Mouse (Mus musculus): ENCODE results near the gene Txn2. TPM values are rescaled to one million over a fixed set of nuclear protein-coding genes. Genes with fewer than 3 reads are reported as not detected.
A peak's percentile ranks its signal among the peaks of the same experiment; 100 is the strongest.

The Txn2 gene
- polyA plus RNA-seq, 1 experiment from 2014 or later, result 213 TPM

DNA sequence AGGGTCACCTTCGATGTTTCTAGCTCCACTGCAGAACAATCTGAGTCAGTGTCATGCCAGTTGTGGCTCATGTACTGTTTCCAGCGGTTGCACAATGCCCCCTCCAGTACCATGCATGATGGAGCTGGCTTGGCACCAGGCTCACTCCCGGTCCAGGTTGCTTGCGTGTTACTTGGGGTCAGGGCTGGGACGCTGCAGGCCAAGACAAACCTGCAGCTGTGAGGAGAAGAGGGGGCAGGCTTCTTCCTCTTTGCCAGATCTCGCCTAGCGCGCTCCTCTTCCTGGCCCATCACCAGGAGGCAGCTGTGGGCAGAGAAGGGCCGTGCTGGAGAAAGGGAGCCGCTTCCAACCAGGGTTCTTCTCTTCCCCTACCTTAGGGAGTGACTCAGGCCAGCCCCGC, 5.5 kb upstream of the Txn2 start:
- DNase-seq (ENCODE audit: low spot score), result no peak

DNA sequence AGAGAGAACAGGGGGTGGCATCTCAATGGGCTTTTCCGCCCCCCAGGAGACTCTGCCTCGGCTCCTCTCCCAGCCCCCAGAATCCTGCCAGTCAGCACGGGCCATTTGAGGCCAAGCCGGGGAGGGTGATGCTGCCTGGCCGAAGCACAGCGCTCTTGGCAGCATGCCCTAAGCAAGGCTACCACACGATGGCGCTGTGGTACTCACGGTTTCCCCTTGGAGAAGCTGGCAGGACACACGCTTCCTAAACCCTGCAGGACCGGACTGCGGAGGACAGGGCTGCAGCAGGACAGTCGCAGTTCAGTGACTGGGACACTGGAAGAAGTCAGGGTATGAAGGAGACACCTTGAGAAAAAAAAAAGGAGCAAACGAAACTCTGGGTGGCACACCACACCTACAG, 5.0 kb upstream of the Txn2 start:
- peak; percentile 88 for DNase-seq (ENCODE audit: low spot score)

DNA sequence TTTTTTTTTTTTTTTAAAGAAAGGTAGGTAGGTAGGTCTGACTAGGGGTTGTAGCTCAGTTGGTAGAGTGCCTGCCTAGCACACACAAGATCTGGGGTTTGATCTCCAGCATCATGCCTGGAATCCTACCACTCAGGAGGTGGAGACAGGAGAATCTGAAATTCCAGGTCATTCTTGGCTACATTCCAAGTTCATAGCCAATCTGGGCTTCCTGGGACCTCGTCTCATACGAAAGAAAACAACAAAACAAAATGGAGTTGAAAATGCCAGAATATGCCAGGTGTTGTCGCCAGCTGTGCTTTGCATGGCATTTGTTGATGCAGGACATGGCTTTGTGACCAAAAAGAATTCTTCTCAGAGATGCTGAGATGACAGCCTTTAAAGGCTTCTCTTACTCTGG, 4.4 kb upstream of the Txn2 start:
- no peak for DNase-seq (ENCODE audit: low spot score)

DNA sequence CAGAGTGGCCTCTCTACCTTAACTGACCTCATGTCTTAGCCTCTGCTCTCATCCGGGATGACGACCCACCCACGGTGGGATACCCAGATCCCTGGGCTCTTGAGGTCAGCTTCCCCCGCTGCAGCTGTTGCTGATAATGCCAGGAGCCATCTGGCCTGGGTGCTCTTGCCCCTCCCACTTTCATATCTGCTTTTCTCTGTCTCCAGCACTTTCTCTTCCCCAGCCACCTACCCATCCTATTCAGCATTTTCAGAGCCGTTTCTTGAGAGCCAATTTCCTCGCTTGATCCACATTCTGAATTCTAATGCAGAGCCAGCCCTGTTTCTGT, 2.8 kb upstream of the Txn2 start:
- no peak for DNase-seq (ENCODE audit: low spot score)

DNA sequence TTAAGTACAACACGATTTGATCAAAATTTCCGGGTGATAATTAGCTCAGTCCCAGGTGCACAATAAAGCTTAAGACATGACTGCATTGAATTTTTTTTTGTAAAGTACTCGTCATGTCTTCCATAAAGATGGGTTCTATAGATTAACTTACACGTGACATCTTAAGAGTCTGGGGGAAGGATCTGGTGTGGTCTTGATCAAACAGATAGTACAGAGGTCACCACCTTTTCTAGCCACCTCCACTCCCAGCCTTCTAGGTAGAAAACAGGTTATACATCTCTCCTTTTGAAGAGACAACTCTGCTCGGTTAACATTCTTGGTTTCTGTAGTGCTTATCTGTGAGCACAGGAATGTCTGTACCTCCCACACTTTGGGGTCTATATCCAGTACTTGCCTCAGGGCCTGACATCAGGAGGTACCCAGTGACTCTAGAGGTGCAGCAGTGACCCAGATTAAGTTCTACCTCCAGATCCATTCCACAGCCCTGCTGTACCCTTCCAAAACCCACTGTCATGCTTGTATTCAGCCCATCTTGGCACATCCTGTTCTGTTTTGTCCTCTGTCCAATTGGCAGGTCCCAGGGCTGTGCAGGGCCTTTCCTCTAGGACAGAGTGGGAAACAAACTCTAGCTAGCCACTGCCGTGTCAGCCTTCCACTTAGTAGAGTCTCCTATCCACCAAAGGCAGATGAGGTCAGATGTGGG, 2.3 kb upstream of the Txn2 start:
- no peak for DNase-seq (ENCODE audit: low spot score)

DNA sequence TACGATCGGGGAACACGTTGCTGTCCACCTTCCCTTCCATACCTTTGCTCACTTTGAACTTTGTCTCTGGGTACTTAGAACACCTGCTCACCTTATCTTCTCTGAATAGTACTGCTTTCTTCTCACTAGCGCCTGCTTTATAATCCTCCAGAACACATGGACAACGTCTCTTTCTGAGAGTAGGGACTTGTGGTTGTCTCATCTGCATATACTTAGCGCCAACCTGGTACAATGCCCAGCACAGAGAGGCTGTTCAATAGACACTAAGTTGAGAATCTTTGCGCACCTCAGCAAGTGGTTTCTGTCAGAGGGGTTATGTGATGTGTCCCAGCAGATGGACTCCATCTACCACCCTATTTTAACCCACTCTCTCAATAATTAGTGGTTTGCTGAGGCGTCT, 998 bp upstream of the Txn2 start:
- no peak for DNase-seq (ENCODE audit: low spot score)

DNA sequence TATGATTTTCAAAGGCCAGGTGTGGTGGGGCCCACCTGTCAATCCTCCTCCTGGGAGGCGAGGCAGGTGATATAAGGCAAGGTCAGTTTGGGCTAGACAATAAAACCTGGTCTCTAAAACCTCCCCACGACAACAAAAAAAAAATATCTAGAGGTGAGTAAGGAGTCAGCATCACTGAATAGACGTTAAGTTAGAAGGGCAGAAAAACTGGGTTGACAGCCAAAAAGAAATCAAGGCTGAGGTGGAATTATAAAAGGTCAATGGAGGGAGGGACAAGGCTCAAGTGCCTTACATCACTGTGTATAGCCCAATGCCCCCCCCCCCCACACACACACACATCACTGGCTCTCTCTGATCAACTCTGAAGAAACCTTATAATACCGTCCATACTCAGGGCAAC, 715 bp downstream of the Txn2 start:
- DNase-seq (ENCODE audit: low spot score), result no peak

DNA sequence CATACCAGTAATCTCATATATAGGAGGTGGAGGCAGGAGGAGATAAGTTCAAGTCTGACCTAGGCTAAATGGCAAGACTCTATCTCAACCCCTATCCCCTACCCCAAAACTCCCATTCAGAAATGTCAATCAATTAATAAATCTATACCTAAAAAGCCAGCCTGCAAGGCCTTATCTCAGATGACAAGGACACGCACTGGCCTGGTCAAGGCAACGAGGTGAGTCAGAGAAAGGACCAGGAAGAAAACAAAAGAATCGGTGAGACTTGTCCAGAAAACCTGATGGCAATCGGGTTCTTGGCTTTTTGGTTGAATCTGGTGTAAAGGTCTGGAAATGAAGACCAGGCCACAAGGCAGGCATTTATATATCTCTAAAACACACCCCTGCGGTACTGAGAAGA, 1.9 kb downstream of the Txn2 start:
- no peak for DNase-seq (ENCODE audit: low spot score)

DNA sequence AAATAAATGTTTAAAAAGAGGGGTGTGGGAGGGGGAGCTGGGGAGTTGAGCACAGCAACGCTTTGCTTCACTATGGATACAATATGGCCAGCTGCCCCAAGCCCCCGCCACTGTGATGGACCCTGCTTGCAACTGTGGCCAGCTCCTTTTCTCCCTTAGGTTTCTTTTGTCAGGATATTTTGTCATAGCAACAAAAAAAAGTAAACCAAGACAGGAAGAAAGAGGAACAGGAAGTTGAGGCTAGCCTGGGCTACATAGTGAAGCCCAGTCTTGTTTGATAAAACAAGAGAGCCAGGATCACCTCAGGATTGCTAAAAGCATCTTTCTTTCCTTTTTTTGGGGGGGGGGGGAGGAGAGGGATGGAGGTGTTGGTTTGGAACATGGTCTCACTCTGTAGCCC, 3.6 kb downstream of the Txn2 start:
- no peak for DNase-seq (ENCODE audit: low spot score)

DNA sequence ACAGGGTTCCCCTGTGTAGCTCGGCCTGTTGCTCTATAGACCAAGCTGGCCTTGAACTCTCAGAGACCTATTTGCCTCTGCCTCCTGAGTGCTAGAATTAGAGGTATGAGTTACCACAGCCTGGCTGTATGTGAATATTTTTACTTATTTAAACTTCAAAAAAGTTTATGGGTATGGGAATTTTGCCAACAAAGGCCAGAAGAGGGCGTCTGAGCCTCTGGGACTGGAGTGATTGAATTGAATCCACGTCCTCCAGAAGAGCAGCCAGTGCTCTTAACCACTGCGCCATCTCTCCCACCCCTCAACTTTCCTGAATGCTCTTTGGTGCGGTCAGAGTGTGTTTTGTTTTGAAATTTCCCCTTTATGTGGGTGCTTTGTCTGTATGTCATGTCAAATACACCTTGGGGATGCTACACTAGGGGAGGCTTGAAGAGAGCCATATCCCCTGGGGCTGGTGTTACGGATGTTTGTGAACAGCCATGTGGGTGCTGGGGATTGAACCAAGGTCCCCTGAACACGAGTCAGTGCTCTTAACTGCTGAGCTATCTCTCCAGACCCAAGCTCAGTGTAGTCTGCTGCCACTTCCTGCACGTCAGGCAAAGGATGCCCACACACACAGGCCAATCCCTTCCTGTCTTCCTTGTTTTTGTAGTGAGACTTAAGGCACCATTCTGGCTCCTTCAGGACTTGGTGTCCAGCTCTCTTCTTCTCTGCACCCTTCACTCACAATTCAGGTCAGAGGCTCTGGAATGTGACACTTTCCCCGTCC, 5.4 kb downstream of the Txn2 start:
- no peak for DNase-seq (ENCODE audit: low spot score)

DNA sequence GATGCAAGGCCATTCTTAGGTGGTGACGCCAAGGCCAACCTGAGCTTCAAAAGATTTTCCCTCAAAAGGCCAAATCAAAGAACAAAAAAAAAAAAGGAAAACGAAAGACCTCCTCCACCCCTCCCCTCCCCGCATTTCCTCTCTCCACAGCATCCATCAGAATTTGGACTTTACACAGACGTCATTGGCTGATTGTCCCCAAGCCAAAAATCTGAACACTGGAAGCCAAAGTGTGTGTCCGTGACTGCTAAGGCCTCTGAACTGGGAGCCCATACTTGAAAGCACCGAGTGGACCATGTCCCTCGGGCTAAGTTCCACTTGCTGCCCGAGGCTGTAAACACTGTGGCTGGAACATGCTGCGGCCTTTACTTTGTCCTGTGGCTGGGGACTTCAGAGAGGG, 6.1 kb downstream of the Txn2 start:
- DNase-seq (ENCODE audit: low spot score), result no peak

DNA sequence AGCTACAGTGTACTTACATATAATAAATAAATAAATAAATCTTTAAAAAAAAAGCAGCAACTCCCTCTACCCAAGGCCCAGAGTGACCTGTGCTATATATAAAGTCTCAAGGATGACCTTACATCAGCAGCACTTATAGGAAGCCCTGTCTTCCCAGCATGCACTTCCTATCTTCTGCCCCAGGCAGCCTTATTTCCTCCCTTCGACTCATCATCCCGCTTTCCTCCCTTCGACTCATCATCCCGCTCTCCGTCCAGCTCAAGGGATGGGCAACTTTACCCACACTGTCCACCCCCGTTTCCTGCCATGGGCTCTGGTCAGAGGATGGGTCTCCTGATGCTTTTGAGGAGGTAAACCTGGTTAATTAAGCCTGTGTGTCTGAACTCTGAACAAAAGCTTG, 7.2 kb downstream of the Txn2 start:
- no peak for DNase-seq (ENCODE audit: low spot score)

DNA sequence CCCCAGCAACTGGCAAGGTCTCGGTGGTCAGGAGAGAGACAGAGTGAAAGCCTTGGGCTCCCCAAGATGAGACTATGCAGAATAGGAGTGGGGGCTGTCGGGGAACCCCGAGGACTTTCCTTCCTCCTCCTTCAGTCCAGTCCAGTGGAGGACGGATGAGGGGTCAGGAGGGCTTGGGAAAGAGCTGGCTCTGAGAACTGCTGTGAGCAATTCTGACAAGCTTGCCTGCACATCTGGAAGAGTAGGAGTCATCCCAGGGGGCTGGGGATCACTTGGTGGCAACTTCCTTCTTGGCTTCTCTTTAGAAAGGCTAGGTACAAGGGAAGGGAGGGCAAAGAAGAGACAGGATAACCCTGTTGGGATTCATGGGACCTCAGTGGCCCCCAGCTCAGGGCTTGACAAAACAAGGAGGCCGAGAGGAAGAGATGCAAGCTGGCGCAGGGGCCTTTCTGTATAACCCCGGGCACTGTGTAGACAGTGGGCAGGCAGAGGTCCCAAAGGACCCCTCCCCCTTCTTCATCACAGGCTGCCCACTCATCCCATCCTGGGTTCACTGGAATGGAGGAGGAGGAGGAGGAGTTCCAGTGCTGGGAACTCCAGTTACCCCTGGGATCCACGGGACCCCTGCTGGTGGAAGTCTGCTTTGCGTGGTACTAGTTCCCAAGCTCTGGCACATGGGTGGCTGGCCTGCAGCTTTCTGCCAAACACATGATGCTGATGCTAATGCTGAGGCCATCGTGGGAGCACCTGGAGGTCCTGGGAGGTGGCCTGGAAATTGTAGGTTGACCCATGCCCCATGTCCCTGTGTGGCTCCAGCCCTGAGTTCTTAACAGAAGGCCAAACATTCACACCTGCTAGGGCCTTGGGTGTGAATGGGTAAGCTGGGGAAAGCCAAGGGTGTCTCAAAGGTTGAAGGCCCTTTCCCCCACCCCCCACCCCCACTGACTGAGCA, 8.0 kb downstream of the Txn2 start:
- DNase-seq (ENCODE audit: low spot score), result no peak

DNA sequence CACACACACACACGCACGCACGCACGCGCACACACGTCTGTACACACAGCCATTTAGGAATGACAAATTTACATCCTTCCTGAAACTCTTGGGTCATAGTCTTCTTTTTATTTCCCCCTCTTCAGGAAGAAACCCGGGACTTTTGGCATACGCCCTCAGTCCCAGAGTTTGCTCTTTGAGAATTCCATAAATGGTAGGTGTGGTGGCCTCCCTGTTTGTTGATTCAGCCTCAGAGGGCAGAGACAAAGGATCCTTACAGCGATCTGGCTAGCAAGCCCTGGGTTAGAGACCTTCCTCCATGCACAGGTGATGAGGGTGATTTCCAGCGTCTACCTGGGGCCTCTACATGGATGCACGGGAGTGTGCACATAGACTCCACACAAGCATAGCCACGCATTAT, 9.4 kb downstream of the Txn2 start:
- DNase-seq (ENCODE audit: low spot score), result no peak

DNA sequence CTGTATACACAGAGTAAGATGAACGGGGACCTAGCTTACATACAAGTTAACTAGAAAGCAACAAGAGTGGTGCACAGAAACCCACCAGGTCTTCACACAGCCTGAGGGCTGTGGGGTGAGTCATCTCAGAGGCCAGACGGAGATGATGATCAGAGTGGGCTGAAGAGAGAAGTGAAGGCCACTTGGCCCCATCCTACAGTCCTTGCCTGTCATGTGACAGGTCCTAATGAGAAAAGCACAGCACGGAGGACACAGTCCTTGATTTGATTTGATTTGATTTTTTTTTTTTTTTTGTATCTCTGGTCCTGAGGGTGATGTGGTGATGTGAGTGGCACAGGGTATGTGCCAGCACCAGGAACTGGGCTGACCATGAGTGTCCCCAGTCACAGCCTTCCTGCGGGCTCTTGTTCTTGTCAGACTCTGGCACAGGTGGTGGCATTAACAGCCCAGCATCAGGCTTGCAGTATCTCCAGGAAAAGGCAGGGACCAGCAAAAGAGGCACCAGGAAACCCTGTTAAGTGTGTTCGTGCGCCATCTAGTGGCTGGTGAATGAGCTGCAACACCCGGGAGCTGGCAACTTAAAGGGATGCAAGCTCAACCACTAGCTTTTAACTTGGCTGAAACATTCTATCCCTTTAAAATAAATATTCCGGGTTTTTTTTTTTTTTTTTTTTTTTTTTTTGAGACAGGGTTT, 11.8 kb downstream of the Txn2 start:
- DNase-seq (ENCODE audit: low spot score), result peak; percentile 87

DNA sequence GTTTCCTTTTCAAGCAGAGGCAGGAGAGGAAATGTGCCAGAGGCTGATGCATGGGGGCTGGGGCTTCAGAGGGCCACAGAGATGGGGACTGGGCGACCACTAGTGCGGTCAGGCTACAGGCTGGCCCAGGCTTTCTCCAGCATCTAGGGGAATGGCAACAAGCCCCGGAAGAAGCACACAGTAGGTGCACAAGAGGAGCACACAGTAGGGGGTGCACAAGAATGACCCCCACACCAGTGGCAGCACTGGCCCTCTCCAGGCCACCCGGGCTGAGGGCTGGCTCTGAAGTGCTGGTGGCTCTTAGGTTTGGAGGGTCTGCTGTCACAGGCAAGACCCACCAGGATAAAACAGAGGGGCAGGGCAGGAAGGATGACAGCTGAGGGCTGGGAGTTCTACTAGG, 13.5 kb downstream of the Txn2 start:
- DNase-seq (ENCODE audit: low spot score), result no peak

DNA sequence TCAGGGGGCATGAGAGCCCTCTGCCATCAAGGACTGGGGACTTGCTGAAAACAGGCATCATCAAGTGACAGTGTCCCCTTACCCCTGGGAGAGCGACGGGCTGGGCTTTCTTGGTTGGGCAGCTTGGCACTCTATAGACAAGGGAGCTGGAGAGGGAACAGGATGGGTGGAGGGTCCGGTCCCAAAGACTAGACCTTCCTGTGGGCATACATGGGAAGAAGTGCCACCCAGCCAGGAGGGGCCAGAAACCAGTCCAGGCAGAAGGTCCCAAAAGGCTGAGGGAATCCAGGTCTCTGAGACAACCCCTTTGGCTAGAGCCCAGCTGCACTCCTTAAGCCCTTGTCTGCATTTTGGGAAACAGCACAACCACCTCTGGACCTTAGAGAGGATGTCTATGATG, 14.3 kb downstream of the Txn2 start:
- DNase-seq (ENCODE audit: low spot score), result no peak

DNA sequence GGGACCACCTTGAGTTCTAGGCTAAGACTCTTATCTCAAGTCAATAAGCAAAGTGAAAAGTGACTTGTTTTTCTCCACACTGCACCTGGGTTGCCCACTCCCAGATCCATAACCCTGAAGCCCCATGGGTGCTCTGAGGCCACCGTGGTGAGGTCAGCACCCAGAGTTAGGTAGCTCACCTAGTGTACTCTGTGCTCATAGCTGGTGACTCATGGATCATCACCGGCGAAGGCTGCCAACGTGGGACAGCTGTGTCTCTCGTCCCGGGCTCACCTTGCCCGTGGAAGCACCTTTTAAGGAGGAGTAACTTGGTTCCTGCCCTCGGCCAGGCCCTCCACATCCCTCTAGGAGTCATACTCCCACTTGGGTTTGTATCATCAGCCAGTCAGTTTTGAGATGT, 15.8 kb downstream of the Txn2 start:
- DNase-seq (ENCODE audit: low spot score), result no peak

DNA sequence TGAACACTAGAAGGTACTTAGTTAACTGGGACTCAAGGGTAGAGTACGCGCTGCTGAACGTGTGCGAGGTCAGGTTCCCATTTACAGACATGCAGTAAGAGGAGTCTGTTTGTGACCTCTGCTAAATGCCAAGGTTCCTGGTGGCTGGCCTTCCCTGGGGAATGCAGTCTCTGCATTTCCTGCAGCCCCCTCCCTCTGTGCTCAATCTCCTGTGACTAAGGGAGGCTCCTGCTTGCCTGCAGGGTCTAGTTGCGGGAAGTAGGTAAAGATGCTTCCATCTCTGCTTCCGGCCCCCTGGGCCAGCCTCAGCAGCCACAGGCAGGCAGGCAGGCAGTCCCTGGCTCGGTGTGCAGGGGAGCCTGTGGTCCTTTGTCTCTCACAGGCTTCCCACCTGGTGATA, 16.2 kb downstream of the Txn2 start:
- no peak for DNase-seq (ENCODE audit: low spot score)

DNA sequence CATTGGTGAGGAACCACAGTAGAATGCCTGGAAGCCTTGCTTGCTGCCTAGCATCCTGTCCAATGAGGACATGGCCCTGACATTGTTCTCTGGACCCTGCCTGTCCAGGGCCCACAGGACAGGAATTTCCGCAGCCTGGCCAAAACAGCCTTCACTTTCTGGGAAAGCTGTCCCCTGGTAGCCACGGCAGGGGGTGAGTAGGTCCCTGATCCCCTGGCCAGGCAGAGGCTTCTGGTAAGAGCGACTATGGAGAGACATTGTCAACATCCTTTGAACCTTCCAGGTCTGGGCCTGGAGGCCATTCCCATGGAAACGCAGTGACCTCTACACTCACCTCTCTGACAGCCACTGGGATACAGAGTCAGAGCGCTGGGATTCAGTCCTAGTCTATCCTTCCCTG, 16.8 kb downstream of the Txn2 start:
- DNase-seq (ENCODE audit: low spot score), result no peak

DNA sequence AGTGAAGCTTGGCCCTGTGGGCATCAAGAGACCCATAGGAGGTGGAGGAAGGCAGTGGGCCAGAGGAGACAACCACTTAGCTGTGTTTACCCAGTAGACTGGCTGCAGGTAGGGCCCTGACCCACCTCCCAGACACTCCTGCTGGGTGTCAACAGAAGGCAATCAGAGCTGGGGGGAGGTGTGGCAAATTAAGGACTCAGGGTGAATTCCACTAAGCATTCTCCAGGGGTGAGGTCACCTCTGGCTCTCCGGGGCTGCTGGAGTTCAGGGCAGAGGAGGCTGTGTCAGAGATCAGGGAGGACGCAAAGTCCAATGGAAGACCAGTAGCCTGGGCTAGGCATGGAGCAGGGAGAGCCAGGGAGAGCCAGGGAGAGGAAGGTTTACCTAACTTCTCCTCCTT, 17.7 kb downstream of the Txn2 start:
- DNase-seq (ENCODE audit: low spot score), result no peak
